Mouse (Mus musculus): ENCODE measurements around the gene Rxfp4.
A peak's percentile ranks its signal among the peaks of the same experiment; 100 is the strongest.

The Rxfp4 gene

GRCm38 (mm10) chr3:88629244-88629643 lies 23.7 kb downstream of the Rxfp4 start:
- DNase-seq (ENCODE audit: extremely low spot score, low spot score), result no peak

GRCm38 (mm10) chr3:88628766-88629165 lies 24.2 kb downstream of the Rxfp4 start:
- DNase-seq (ENCODE audit: extremely low spot score, low spot score), result no peak

GRCm38 (mm10) chr3:88627535-88627934 lies 25.4 kb downstream of the Rxfp4 start:
- no peak for DNase-seq (ENCODE audit: extremely low spot score, low spot score)

- no peak for DNase-seq (ENCODE audit: extremely low spot score, low spot score)
These were observed 25.8 kb downstream of the Rxfp4 start for GRCm38 (mm10) chr3:88627114-88627513.

GRCm38 (mm10) chr3:88626316-88626715 lies 26.6 kb downstream of the Rxfp4 start:
- DNase-seq (ENCODE audit: extremely low spot score, low spot score), result no peak

- no peak for DNase-seq (ENCODE audit: extremely low spot score, low spot score)
These were observed 27.4 kb downstream of the Rxfp4 start for GRCm38 (mm10) chr3:88625531-88625930.

GRCm38 (mm10) chr3:88624951-88625350 lies 28.0 kb downstream of the Rxfp4 start:
- DNase-seq (ENCODE audit: extremely low spot score, low spot score), result no peak

- DNase-seq (ENCODE audit: extremely low spot score, low spot score), result no peak
These were observed 28.6 kb downstream of the Rxfp4 start for GRCm38 (mm10) chr3:88624324-88624723.

- peak; percentile 52 for DNase-seq (ENCODE audit: extremely low spot score, low spot score)
These were observed 29.4 kb downstream of the Rxfp4 start for GRCm38 (mm10) chr3:88623346-88624135.

GRCm38 (mm10) chr3:88622941-88623345 lies 30.0 kb downstream of the Rxfp4 start:
- peak; percentile 46 for DNase-seq (ENCODE audit: extremely low spot score, low spot score)

- no peak for DNase-seq (ENCODE audit: extremely low spot score, low spot score)
These were observed 30.6 kb downstream of the Rxfp4 start for GRCm38 (mm10) chr3:88622113-88622940.

- DNase-seq (ENCODE audit: extremely low spot score, low spot score), result peak; percentile 84
These were observed 31.3 kb downstream of the Rxfp4 start for GRCm38 (mm10) chr3:88621537-88622112.

GRCm38 (mm10) chr3:88620992-88621536 lies 31.9 kb downstream of the Rxfp4 start:
- DNase-seq (ENCODE audit: extremely low spot score, low spot score), result no peak

GRCm38 (mm10) chr3:88620146-88620991 lies 32.6 kb downstream of the Rxfp4 start:
- DNase-seq (ENCODE audit: extremely low spot score, low spot score), result no peak

GRCm38 (mm10) chr3:88619113-88620097 lies 33.5 kb downstream of the Rxfp4 start:
- no peak for DNase-seq (ENCODE audit: extremely low spot score, low spot score)

- no peak for DNase-seq (ENCODE audit: extremely low spot score, low spot score)
These were observed 34.7 kb downstream of the Rxfp4 start for GRCm38 (mm10) chr3:88618074-88618871.

- no peak for DNase-seq (ENCODE audit: extremely low spot score, low spot score)
These were observed 35.9 kb downstream of the Rxfp4 start for GRCm38 (mm10) chr3:88616951-88617500.

GRCm38 (mm10) chr3:88615902-88616391 lies 37.0 kb downstream of the Rxfp4 start:
- DNase-seq (ENCODE audit: extremely low spot score, low spot score), result no peak
